Mouse (Mus musculus) stomach, embryonic 14.5 days (tissue): Measurements from ENCODE around the gene Cacna1g. TPM values are rescaled to one million over a fixed set of nuclear protein-coding genes. Genes with fewer than 3 reads are reported as not detected.

Experiments used
- ATAC-seq: fragments of 200-750 bp; cut with Nextera tagmentation; 2 replicates; pipeline ENCODE4 v1.8.0; 2017; ENCODE audit warnings: low read depth, moderate TSS enrichment; ENCODE audit not compliant: insufficient number of reproducible peaks, insufficient read depth, low FRiP score
- H3K27ac ChIP-seq: fragments of 300-500 bp; sonication (generic); 2 replicates; pipeline ENCODE4 v1.5.1; 2014; ENCODE audit warnings: mild to moderate bottlenecking, low read length, moderate library complexity, mixed read lengths
- H3K27me3 ChIP-seq: fragments of 300-500 bp; sonication (generic); 2 replicates; pipeline ENCODE4 v1.6.1; 2014; ENCODE audit warnings: low read length, control low read depth, mixed read lengths; ENCODE audit not compliant: control insufficient read depth, insufficient read depth
- H3K36me3 ChIP-seq: fragments of 300-500 bp; sonication (generic); 2 replicates; pipeline ENCODE4 v1.6.1; 2014; ENCODE audit warnings: mild to moderate bottlenecking, control low read depth, low read length, moderate library complexity, mixed read lengths; ENCODE audit not compliant: control insufficient read depth, insufficient read depth
- H3K4me1 ChIP-seq: fragments of 300-500 bp; sonication (generic); 2 replicates; pipeline ENCODE4 v1.6.1; 2014; ENCODE audit warnings: low read length, control low read depth, mixed read lengths; ENCODE audit not compliant: control insufficient read depth, insufficient read depth
- H3K4me2 ChIP-seq: fragments of 300-500 bp; sonication (generic); replicated peaks from 2 replicates; pipeline ENCODE4 v1.6.1; 2014; ENCODE audit warnings: low read depth, low read length, control low read depth
- H3K4me3 ChIP-seq: fragments of 300-500 bp; sonication (generic); 2 replicates; pipeline ENCODE4 v1.5.1; 2014; ENCODE audit warnings: low read depth, low read length, control low read depth
- H3K9ac ChIP-seq: fragments of 300-500 bp; sonication (generic); replicated peaks from 2 replicates; pipeline ENCODE4 v1.6.1; 2014; ENCODE audit warnings: low read depth, mild to moderate bottlenecking, control low read depth, low read length, moderate library complexity, mixed read lengths
- H3K9me3 ChIP-seq: fragments of 300-500 bp; sonication (generic); 2 replicates; pipeline ENCODE4 v1.6.1; 2016; ENCODE audit warnings: low read depth, low read length, control low read depth; ENCODE audit not compliant: control insufficient read depth
- WGBS: fragments of 180-500 bp; shearing (Covaris S2); extraction: QIAGEN DNeasy Blood & Tissue Kit; methylation state at CpG from one replicate; pipeline ENCODE4 v1.1.7; 2014; 5-methylcytosine and 5-hydroxymethylcytosine counted together
- polyA plus RNA-seq: library from polyadenylated mRNA; unstranded; fragments of >200 nt; fragmentation: Nextera tagmentation; extraction: Ambion mirVana; gene quantifications from 2 replicates; pipeline ENCODE4 v1.2.1, GENCODE M21; 2014

Cacna1g gene
- polyA plus RNA-seq, 1 experiment from 2014 or later: 13.5 TPM

DNA sequence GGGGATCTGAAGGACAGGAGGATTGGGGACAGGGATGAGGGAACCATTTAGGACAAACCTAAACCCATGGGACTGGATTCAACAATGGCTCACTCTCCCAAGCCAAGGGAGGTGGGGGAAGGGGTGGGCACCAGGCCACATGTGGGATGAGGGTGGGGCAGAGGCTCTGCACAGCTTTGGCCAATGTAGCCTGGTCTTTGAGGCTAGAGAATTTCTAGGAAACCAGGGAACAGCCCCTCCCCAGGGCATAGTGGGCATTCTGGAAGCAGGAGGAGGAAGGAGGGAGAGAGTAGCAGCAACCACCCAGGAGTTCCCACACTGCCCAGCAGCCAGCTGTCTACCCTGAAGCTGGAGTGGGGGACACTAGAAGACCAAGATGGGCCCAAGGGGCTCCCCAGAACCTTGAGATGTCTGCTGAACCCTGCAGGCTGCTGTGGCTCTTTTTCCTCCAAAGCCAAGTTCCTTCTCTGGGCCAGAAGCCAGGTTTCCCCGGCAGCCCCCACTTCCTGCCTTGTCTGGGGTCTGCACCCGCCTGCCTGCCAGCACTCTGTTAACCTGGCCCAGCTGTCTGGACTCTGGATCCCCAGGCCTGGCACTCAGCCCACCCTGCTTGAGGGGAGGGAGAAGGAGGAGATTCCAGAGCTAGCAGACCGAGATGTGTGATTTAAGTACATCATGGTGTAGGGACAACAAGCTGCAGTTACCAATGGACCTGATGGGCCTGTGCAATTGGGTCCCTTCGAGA, 45.7 kb downstream of the Cacna1g start:
- Histone ChIP-seq H3K36me3 (peaks cover 16% of the 10 kb centered on the region), H3K9me3 (no peaks in the 10 kb centered on the region), H3K4me3 (no peak overlapping the region), H3K4me1 (peaks cover 27% of the 10 kb centered on the region), H3K4me2 (0 out of 2 replicates have a peak overlapping the region, but pooled peaks have one; percentile 1), H3K27me3 (no peaks in the 10 kb centered on the region), H3K9ac (no peak overlapping the region), H3K27ac (peak overlapping the region; percentile 82)
- ATAC-seq: peak; percentile 89
- WGBS: 13% methylated on average over 4 of the region's 4 CpGs

DNA sequence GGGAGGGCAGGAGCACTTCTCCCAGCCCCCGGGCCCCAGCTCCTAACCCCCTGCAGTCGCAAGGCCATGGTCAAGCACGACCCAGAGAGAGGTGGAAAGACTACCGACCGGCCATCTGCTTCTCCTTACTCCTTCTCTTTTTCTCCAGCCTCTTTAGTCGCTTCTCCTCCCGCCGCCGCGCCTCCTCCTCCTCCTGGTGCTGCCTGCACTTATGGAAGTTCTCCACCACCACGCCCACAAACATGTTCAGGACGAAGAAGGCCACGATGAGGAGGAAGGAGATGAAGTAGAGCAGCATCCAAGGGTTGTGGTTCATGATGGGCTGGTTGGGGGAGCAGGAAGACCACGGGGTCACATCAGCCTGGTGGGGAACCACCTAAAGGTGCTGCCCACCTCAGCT, 48.3 kb downstream of the Cacna1g start:
- Histone ChIP-seq H3K27ac (no peak overlapping the region), H3K4me2 (no peak overlapping the region), H3K4me3 (no peak overlapping the region), H3K9ac (no peak overlapping the region), H3K9me3 (no peaks in the 10 kb centered on the region), H3K27me3 (no peaks in the 10 kb centered on the region), H3K36me3 (peaks cover 8% of the 10 kb centered on the region), H3K4me1 (peaks cover 30% of the 10 kb centered on the region)
- no peak for ATAC-seq
- WGBS: 50% methylated on average over 11 of the region's 14 CpGs

DNA sequence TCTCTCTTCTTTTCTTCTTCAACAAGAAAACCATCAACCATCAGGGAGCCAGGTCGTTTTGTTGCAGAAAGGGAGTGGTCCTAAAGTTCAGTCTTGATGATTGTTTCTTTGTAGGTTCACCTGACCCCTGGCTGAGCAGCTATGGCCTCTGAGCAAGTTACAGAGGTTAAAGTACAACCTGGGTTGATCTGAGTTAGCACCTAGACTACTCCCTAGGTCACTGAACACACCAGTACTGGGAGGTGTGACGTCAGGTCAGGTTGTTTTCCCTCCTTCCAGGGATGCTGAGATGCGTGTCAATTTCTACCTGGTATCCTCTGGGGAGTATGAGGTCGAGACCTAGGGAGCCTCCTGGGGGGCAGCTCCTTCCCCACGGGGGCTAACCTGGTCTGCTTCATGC, 48.8 kb downstream of the Cacna1g start:
- peaks cover 30% of the 10 kb centered on the region for H3K4me1 ChIP-seq
- no peak overlapping the region for H3K9ac ChIP-seq
- WGBS: 50% methylated on average over 5 of the region's 5 CpGs
- no peak overlapping the region for H3K4me2 ChIP-seq
- H3K27ac ChIP-seq: no peak overlapping the region
- no peaks in the 10 kb centered on the region for H3K9me3 ChIP-seq
- no peak overlapping the region for H3K4me3 ChIP-seq
- H3K36me3 ChIP-seq: peaks cover 7% of the 10 kb centered on the region
- no peak for ATAC-seq
- H3K27me3 ChIP-seq: no peaks in the 10 kb centered on the region

DNA sequence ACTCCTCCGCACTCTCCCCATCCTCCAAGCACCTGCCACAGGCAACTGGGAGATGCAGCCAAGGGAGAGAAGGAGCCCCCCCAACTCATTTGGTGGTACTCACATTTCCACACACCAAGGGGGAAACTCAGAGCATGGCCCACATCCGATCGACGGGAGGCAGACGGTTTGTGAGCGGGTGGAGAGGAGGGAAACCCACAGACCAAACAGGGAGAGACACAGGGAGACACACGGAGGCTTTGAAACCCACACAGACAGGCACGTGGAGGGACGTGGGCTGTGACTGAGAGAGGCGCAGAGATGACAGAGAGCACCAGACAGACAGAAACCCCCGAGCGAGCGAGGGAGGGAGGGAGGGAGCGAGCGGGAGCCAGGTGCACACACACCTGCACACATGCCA, 49.6 kb downstream of the Cacna1g start:
- H3K4me3 ChIP-seq: no peak overlapping the region
- no peaks in the 10 kb centered on the region for H3K27me3 ChIP-seq
- H3K9me3 ChIP-seq: no peaks in the 10 kb centered on the region
- 47% methylated on average over 15 of the region's 15 CpGs for WGBS
- no peak for ATAC-seq
- no peak overlapping the region for H3K9ac ChIP-seq
- no peak overlapping the region for H3K4me2 ChIP-seq
- H3K27ac ChIP-seq: no peak overlapping the region
- H3K36me3 ChIP-seq: no peaks in the 10 kb centered on the region; the same call in none of the 2 replicates
- peaks cover 27% of the 10 kb centered on the region for H3K4me1 ChIP-seq

DNA sequence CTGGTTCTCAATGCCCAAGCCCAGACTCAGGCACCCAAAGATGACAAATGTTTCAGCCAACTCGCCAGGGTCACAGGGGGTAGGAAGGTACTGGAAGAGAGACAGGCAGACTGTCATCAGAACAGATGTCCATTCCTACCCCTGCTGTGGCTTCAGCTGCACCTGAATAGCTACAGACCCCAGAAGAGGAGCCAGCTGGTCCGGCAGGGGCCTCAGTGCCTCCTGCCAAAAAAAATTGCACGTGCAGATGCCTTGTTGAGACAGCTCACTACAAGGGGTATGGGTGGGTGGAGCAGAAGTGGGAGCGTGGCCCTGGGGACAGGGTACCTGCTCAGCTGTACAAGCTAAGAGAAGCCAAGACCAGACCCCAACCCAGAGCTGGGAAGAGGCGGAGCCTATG, 50.1 kb downstream of the Cacna1g start:
- Histone ChIP-seq H3K4me1 (peaks cover 21% of the 10 kb centered on the region), H3K9ac (no peak overlapping the region), H3K27me3 (no peaks in the 10 kb centered on the region), H3K9me3 (no peaks in the 10 kb centered on the region), H3K4me2 (no peak overlapping the region), H3K4me3 (no peak overlapping the region), H3K27ac (no peak overlapping the region), H3K36me3 (no peaks in the 10 kb centered on the region; the same call in none of the 2 replicates)
- 62% methylated on average over 5 of the region's 5 CpGs for WGBS
- ATAC-seq: no peak

DNA sequence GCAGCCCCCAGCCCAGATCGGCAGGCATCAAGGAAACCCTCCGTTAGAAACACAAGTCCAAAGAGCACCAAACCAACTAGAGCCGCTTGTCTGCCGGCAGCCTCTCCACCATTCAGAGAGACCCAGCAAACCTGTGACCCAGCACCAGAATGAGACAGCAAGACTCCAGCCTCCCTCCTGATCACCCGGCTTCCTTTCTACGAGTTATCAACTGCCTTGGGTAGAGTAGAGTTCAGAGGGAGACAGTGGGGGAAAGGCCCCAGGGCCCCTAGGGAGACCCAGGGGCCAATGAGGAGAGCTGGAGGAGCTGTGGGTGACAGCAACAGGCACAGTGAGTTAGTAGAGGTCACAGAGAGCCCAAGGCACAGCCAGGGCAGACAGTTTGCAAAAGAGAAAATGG, 53.0 kb downstream of the Cacna1g start:
- H3K27ac ChIP-seq: no peak overlapping the region
- peaks cover 9% of the 10 kb centered on the region for H3K36me3 ChIP-seq
- H3K4me3 ChIP-seq: no peak overlapping the region
- no peak overlapping the region for H3K4me2 ChIP-seq
- H3K9me3 ChIP-seq: no peaks in the 10 kb centered on the region
- no peak overlapping the region for H3K9ac ChIP-seq
- H3K4me1 ChIP-seq: peaks cover 8% of the 10 kb centered on the region
- no peaks in the 10 kb centered on the region for H3K27me3 ChIP-seq
- no peak for ATAC-seq
- 72% methylated on average over 6 of the region's 6 CpGs for WGBS

DNA sequence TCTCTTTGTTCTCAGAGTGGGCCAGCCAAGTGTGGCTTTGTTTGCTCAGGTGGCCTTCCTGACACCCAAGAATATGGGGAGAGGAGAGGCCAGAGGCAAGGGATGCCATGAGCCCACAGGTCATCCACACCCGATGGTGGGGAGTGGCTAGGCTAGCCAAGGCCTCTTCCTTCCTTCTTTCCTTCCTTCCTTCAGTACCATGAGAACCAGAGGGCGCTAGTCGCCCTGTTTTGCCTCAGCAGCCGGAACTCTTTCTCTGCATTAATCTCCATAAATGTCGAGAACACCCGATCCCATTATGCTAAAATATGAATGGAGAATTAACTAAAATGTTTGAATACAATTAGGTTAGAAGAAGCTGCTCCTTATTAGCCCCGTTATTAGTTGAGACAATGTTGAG, 53.7 kb downstream of the Cacna1g start:
- Histone ChIP-seq H3K27me3 (no peaks in the 10 kb centered on the region), H3K4me2 (no peak overlapping the region), H3K36me3 (peaks cover 9% of the 10 kb centered on the region), H3K9me3 (no peaks in the 10 kb centered on the region), H3K4me1 (peaks cover 5% of the 10 kb centered on the region), H3K27ac (no peak overlapping the region), H3K4me3 (no peak overlapping the region), H3K9ac (no peak overlapping the region)
- 17% methylated on average over 7 of the region's 7 CpGs for WGBS
- no peak for ATAC-seq

DNA sequence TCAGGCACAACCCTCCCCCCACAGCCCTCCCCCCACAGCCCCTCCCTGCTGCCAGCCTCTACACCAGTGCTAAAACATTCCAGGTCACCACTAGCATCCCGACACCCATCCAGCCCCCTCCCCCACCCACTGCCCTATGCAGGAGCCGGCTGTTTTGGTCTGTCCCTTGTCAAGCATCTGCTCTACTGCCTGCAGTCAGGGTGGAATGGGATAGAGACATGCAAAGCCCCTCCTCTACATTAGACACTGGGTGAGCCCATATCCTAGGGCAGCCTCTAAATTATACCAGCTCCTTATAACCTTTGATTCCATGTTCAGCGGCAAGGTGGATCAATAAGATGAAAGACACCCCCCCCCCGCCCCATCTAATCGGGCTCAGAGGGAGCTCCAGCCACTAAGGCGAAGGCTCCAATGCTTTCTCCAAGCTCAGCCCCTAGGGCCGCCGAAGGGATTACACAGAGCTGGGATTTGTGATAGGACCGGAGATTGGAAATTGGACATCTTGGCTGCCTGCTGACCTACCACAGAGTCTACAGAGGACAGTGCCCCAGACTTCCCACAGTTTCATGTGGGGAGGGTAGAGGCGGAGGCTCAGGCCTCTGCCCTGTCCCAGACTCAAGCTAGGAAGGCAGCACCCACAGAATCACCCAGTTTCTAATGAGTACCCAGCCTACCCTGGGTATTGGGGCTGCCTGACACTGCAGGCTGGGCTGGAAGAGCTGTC, 54.8 kb downstream of the Cacna1g start:
- Histone ChIP-seq H3K9ac (no peak overlapping the region), H3K27ac (no peak overlapping the region), H3K36me3 (peaks cover 9% of the 10 kb centered on the region; the same call in 1 of the 2 replicates), H3K4me3 (no peak overlapping the region), H3K9me3 (no peaks in the 10 kb centered on the region), H3K27me3 (no peaks in the 10 kb centered on the region), H3K4me1 (peaks cover 9% of the 10 kb centered on the region), H3K4me2 (no peak overlapping the region)
- WGBS: 57% methylated on average over 10 of the region's 10 CpGs
- ATAC-seq: no peak
